Mouse (Mus musculus): ENCODE results near the gene Spag9. TPM values are rescaled to one million over a fixed set of nuclear protein-coding genes. Genes with fewer than 3 reads are reported as not detected.
A peak's percentile ranks its signal among the peaks of the same experiment; 100 is the strongest.

Spag9 gene
- polyA plus RNA-seq, 1 experiment from 2014 or later, result 89.6 TPM

GRCm38 (mm10) chr11:93995111-93995719, 676 bp upstream of the Spag9 start:
- H3K27me3 ChIP-seq (replicated peaks; ENCODE audit: control insufficient read depth, insufficient read depth, low read length), result no peaks in the 10 kb centered on the region
- peak overlapping the region; percentile 92 for H3K4me3 ChIP-seq (ENCODE audit: low read depth, low read length)
- H3K4me1 ChIP-seq (ENCODE audit: control insufficient read depth, insufficient read depth, low read length), result peaks cover 17% of the 10 kb centered on the region
- peak overlapping the region; percentile 78 for H3K27ac ChIP-seq (ENCODE audit: low read depth, low read length)
- H3K9ac ChIP-seq (ENCODE audit: low read length), result peak overlapping the region; percentile 62
- no peaks in the 10 kb centered on the region for H3K9me3 ChIP-seq (replicated peaks; ENCODE audit: control insufficient read depth, low read length)
- peak overlapping the region; percentile 85 for H3K4me2 ChIP-seq (ENCODE audit: low read length)
- H3K36me3 ChIP-seq (ENCODE audit: control insufficient read depth, insufficient read depth, low read length), result no peaks in the 10 kb centered on the region
- 10% methylated on average over 15 of the region's 15 CpGs for WGBS
- DNase-seq (ENCODE audit: low spot score) (peak; percentile 37), ATAC-seq (peak; percentile 27)

GRCm38 (mm10) chr11:93996306-93997140, 632 bp downstream of the Spag9 start:
- Histone ChIP-seq H3K36me3 (ENCODE audit: control insufficient read depth, insufficient read depth, low read length) (no peaks in the 10 kb centered on the region), H3K4me2 (ENCODE audit: low read length) (peak overlapping the region; percentile 96), H3K4me3 (ENCODE audit: low read depth, low read length) (peak overlapping the region; percentile 92), H3K9me3 (replicated peaks; ENCODE audit: control insufficient read depth, low read length) (no peaks in the 10 kb centered on the region), H3K27ac (ENCODE audit: low read depth, low read length) (peak overlapping the region; percentile 78), H3K9ac (ENCODE audit: low read length) (peak overlapping the region; percentile 92), H3K4me1 (ENCODE audit: control insufficient read depth, insufficient read depth, low read length) (peaks cover 17% of the 10 kb centered on the region), H3K27me3 (replicated peaks; ENCODE audit: control insufficient read depth, insufficient read depth, low read length) (no peaks in the 10 kb centered on the region)
- 1% methylated on average over 57 of the region's 58 CpGs for WGBS
- DNase-seq (ENCODE audit: low spot score) (peak; percentile 18), ATAC-seq (no peak; the same call in none of the 2 replicates)

- H3K36me3 ChIP-seq (ENCODE audit: control insufficient read depth, insufficient read depth, low read length), result no peaks in the 10 kb centered on the region
- 10% methylated on average over 13 of the region's 13 CpGs for WGBS
- H3K4me1 ChIP-seq (ENCODE audit: control insufficient read depth, insufficient read depth, low read length), result peaks cover 17% of the 10 kb centered on the region
- H3K9me3 ChIP-seq (replicated peaks; ENCODE audit: control insufficient read depth, low read length), result no peaks in the 10 kb centered on the region
- H3K4me2 ChIP-seq (ENCODE audit: low read length), result peak overlapping the region; percentile 96
- H3K9ac ChIP-seq (ENCODE audit: low read length), result peak overlapping the region; percentile 92
- 0 out of 2 replicates have a peak overlapping the region, but pooled peaks have one; percentile 2 for H3K27ac ChIP-seq (ENCODE audit: low read depth, low read length)
- no peak for ATAC-seq
- DNase-seq (ENCODE audit: low spot score), result peak; percentile 58
- no peaks in the 10 kb centered on the region for H3K27me3 ChIP-seq (replicated peaks; ENCODE audit: control insufficient read depth, insufficient read depth, low read length)
- H3K4me3 ChIP-seq (ENCODE audit: low read depth, low read length), result peak overlapping the region; percentile 92
Measured at GRCm38 (mm10) chr11:93997141-93997775, 1.4 kb downstream of the Spag9 start.

- Histone ChIP-seq H3K36me3 (ENCODE audit: control insufficient read depth, insufficient read depth, low read length) (no peaks in the 10 kb centered on the region), H3K27ac (ENCODE audit: low read depth, low read length) (no peak overlapping the region), H3K9me3 (replicated peaks; ENCODE audit: control insufficient read depth, low read length) (no peaks in the 10 kb centered on the region), H3K27me3 (replicated peaks; ENCODE audit: control insufficient read depth, insufficient read depth, low read length) (no peaks in the 10 kb centered on the region), H3K4me2 (ENCODE audit: low read length) (no peak overlapping the region), H3K9ac (ENCODE audit: low read length) (peak overlapping the region; percentile 13; the same call in 1 of the 2 replicates), H3K4me3 (ENCODE audit: low read depth, low read length) (no peak overlapping the region), H3K4me1 (ENCODE audit: control insufficient read depth, insufficient read depth, low read length) (peaks cover 17% of the 10 kb centered on the region)
- DNase-seq (ENCODE audit: low spot score), result no peak
- no peak for ATAC-seq
Measured at GRCm38 (mm10) chr11:93999276-93999675, 3.4 kb downstream of the Spag9 start.

- WGBS, result 93% methylated on average over 2 of the region's 2 CpGs
- H3K27ac ChIP-seq (ENCODE audit: low read depth, low read length), result no peak overlapping the region
- no peaks in the 10 kb centered on the region for H3K9me3 ChIP-seq (replicated peaks; ENCODE audit: control insufficient read depth, low read length)
- DNase-seq (ENCODE audit: low spot score) (no peak), ATAC-seq (no peak)
- no peaks in the 10 kb centered on the region for H3K36me3 ChIP-seq (ENCODE audit: control insufficient read depth, insufficient read depth, low read length)
- H3K9ac ChIP-seq (ENCODE audit: low read length), result no peak overlapping the region
- no peaks in the 10 kb centered on the region for H3K27me3 ChIP-seq (replicated peaks; ENCODE audit: control insufficient read depth, insufficient read depth, low read length)
- H3K4me1 ChIP-seq (ENCODE audit: control insufficient read depth, insufficient read depth, low read length), result no peaks in the 10 kb centered on the region
- no peak overlapping the region for H3K4me2 ChIP-seq (ENCODE audit: low read length)
- H3K4me3 ChIP-seq (ENCODE audit: low read depth, low read length), result no peak overlapping the region
Measured at GRCm38 (mm10) chr11:94003346-94003745, 7.5 kb downstream of the Spag9 start.

GRCm38 (mm10) chr11:94019091-94019490, 23.2 kb downstream of the Spag9 start:
- no peaks in the 10 kb centered on the region for H3K9me3 ChIP-seq (replicated peaks; ENCODE audit: control insufficient read depth, low read length)
- 88% methylated on average over 5 of the region's 5 CpGs for WGBS
- H3K4me2 ChIP-seq (ENCODE audit: low read length), result no peak overlapping the region
- no peak overlapping the region for H3K9ac ChIP-seq (ENCODE audit: low read length)
- no peak overlapping the region for H3K27ac ChIP-seq (ENCODE audit: low read depth, low read length)
- H3K36me3 ChIP-seq (ENCODE audit: control insufficient read depth, insufficient read depth, low read length), result peaks cover 4% of the 10 kb centered on the region; the same call in 1 of the 2 replicates
- no peak for ATAC-seq
- no peaks in the 10 kb centered on the region for H3K27me3 ChIP-seq (replicated peaks; ENCODE audit: control insufficient read depth, insufficient read depth, low read length)
- DNase-seq (ENCODE audit: low spot score), result no peak
- H3K4me3 ChIP-seq (ENCODE audit: low read depth, low read length), result no peak overlapping the region
- no peaks in the 10 kb centered on the region for H3K4me1 ChIP-seq (ENCODE audit: control insufficient read depth, insufficient read depth, low read length)

- Histone ChIP-seq H3K9me3 (replicated peaks; ENCODE audit: control insufficient read depth, low read length) (no peaks in the 10 kb centered on the region), H3K4me2 (ENCODE audit: low read length) (no peak overlapping the region), H3K4me3 (ENCODE audit: low read depth, low read length) (no peak overlapping the region), H3K27ac (ENCODE audit: low read depth, low read length) (no peak overlapping the region), H3K9ac (ENCODE audit: low read length) (no peak overlapping the region), H3K27me3 (replicated peaks; ENCODE audit: control insufficient read depth, insufficient read depth, low read length) (no peaks in the 10 kb centered on the region), H3K4me1 (ENCODE audit: control insufficient read depth, insufficient read depth, low read length) (no peaks in the 10 kb centered on the region), H3K36me3 (ENCODE audit: control insufficient read depth, insufficient read depth, low read length) (peaks cover 4% of the 10 kb centered on the region; the same call in 1 of the 2 replicates)
- DNase-seq (ENCODE audit: low spot score), result no peak
- 58% methylated on average over 6 of the region's 6 CpGs for WGBS
- no peak for ATAC-seq
Measured at GRCm38 (mm10) chr11:94020403-94020802, 24.5 kb downstream of the Spag9 start.

- Histone ChIP-seq H3K9me3 (replicated peaks; ENCODE audit: control insufficient read depth, low read length) (no peaks in the 10 kb centered on the region), H3K4me3 (ENCODE audit: low read depth, low read length) (no peak overlapping the region), H3K9ac (ENCODE audit: low read length) (no peak overlapping the region), H3K4me1 (ENCODE audit: control insufficient read depth, insufficient read depth, low read length) (no peaks in the 10 kb centered on the region), H3K27me3 (replicated peaks; ENCODE audit: control insufficient read depth, insufficient read depth, low read length) (no peaks in the 10 kb centered on the region), H3K36me3 (ENCODE audit: control insufficient read depth, insufficient read depth, low read length) (no peaks in the 10 kb centered on the region), H3K4me2 (ENCODE audit: low read length) (no peak overlapping the region), H3K27ac (ENCODE audit: low read depth, low read length) (no peak overlapping the region)
- DNase-seq (ENCODE audit: low spot score), result no peak
- 94% methylated on average over 4 of the region's 4 CpGs for WGBS
- no peak for ATAC-seq
Measured at GRCm38 (mm10) chr11:94026289-94026688, 30.4 kb downstream of the Spag9 start.

Measured in forebrain, embryonic 14.5 days (tissue).